Mouse (Mus musculus) spleen, adult 2 months (tissue): ENCODE data around the gene Cdh3. TPM values are rescaled to one million over a fixed set of nuclear protein-coding genes. Genes with fewer than 3 reads are reported as not detected.

ENCODE experiments used
- DNase-seq, 2 experiments: peaks; one replicate each; pipeline versions ENCODE4 v3.0.0 to v3.0.0-alpha.2; 2012 to 2021; ENCODE audit warnings: low spot score in 2 of 2, low read depth in 1 of 2
- H3K27ac ChIP-seq: fragments of 200-500 bp; 2 replicates; pipeline ENCODE4 v1.5.1; 2012; ENCODE audit warnings: low read length, inconsistent platforms; ENCODE audit not compliant: insufficient read depth
- H3K27me3 ChIP-seq: fragments of 200-500 bp; 2 replicates; pipeline ENCODE4 v1.6.1; 2012; ENCODE audit warnings: mild to moderate bottlenecking, moderate library complexity, low read length, inconsistent platforms; ENCODE audit not compliant: control insufficient read depth, insufficient read depth
- H3K36me3 ChIP-seq: fragments of 200-500 bp; 2 replicates; pipeline ENCODE4 v1.6.1; 2012; ENCODE audit warnings: mild to moderate bottlenecking, low read length, inconsistent platforms; ENCODE audit not compliant: control insufficient read depth, insufficient read depth
- H3K4me1 ChIP-seq: fragments of 200-500 bp; 2 replicates; pipeline ENCODE4 v1.6.1; 2011; ENCODE audit warnings: inconsistent platforms; ENCODE audit not compliant: control insufficient read depth, insufficient read depth, insufficient read length
- H3K4me3 ChIP-seq: fragments of 200-500 bp; 2 replicates; pipeline ENCODE4 v1.5.1; 2011; ENCODE audit warnings: mild to moderate bottlenecking, inconsistent platforms; ENCODE audit not compliant: insufficient read depth, insufficient read length; ENCODE audit errors: extremely low read depth
- POLR2A ChIP-seq: fragments of 200-500 bp; IDR thresholded peaks from 2 replicates; pipeline ENCODE4 v1.6.1; 2011; ENCODE audit warnings: low read depth, low read length, inconsistent platforms
- WGBS: fragments of 180-500 bp; shearing (Covaris S2); methylation state at CpG from one replicate; pipeline ENCODE4 v1.1.7; 2018; 5-methylcytosine and 5-hydroxymethylcytosine counted together
- polyA plus RNA-seq: library from polyadenylated mRNA; depleted of rRNA; stranded (reverse); fragments of >200 nt; gene quantifications from 2 replicates; pipeline ENCODE4 v1.2.3, GENCODE M21; 2012; rRNA removed

Gene Cdh3
- polyA plus RNA-seq, 1 experiment = 1.9 TPM

DNA sequence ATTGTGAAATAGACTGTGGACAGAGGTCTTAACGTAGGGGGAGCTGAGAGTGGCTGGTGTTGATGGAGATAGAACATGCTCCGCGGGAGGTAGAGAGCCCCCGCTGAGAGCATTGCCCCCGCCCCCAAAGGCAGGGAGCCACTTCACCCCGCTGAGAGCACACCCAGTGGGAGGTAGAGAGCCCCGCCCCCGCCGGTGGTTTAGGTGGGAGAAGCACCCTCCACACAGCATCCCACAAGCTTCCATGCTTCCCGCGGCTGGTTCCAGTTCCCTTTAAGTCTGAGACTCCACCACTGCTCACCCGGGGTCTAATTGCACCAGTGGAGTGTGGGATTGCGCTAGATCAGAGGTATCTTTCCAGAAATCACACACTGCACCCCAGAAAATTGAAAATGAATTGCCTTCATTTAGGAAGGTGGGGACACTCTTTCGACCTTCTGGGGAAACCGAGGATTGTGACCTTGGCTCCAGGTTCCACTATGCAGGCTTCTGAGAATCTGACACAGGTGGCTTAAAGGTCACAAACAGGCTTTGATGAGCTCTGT lies 96.0 kb downstream of the Cdh3 start:
- Histone ChIP-seq H3K4me3 (no peak overlapping the region), H3K36me3 (no peaks in the 10 kb centered on the region), H3K27me3 (peaks cover 11% of the 10 kb centered on the region), H3K27ac (no peak overlapping the region), H3K4me1 (peaks cover 3% of the 10 kb centered on the region; the same call in 1 of the 2 replicates)
- no peak for TF ChIP-seq POLR2A
- 35% methylated on average over 15 of the region's 15 CpGs for WGBS
- no peak for DNase-seq

Other genes starting within 250 kb of the Cdh3 start
- 1.1 and 1.4 TPM in 2 replicates for gene Smpd3, start 172.9 kb upstream of the Cdh3 start, polyA plus RNA-seq
- 2.2 and 2.4 TPM in 2 replicates for gene Zfp90, start 95.6 kb upstream of the Cdh3 start, polyA plus RNA-seq
- gene 6030452D12Rik, start 10.4 kb upstream of the Cdh3 start, polyA plus RNA-seq = not detected in 2 replicates
- gene Gm10073, start 62.6 kb downstream of the Cdh3 start, polyA plus RNA-seq = 153 and 172 TPM in 2 replicates
- gene Cdh1, start 92.5 kb downstream of the Cdh3 start, polyA plus RNA-seq = 1.5 TPM in 2 replicates
- gene Tango6, start 172.2 kb downstream of the Cdh3 start, polyA plus RNA-seq = 3.6 and 3.7 TPM in 2 replicates